Mouse (Mus musculus) small intestine, adult 2 months (tissue): Measurements from ENCODE around the gene Nostrin.

ENCODE experiments used
- CTCF ChIP-seq: fragments of 200-500 bp; IDR thresholded peaks from 2 replicates; pipeline ENCODE4 v1.5.1; 2012; ENCODE audit warnings: low read depth, mild to moderate bottlenecking, control low read depth, inconsistent platforms, low read length, moderate library complexity, mixed read lengths; ENCODE audit not compliant: insufficient replicate concordance, insufficient read length; ENCODE audit errors: extremely low read depth
- POLR2A ChIP-seq: fragments of 200-500 bp; IDR thresholded peaks from 2 replicates; pipeline ENCODE4 v1.6.1; 2012; ENCODE audit warnings: low read depth, mild to moderate bottlenecking, control low read depth, inconsistent platforms, low read length, moderate library complexity

DNA sequence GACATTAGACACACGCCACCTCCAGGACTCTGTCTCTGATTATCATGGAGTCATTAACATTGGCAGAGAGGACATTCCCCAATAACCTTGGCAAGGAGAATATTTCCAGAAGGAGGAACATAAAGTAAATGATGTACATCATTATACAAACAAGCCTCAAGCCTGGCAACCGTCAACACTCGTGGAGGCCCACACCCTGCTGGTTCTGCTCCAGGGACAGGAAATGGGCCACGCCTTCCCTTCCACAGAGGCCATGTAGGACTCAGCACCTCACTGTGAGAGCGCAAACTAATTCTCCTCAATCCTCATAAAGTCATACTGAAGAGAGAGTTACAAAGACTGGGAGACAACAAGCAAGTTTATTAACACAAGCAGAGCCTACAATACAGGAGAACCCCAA lies 58.0 kb downstream of the Nostrin start:
- TF ChIP-seq CTCF (no peak), POLR2A (no peak)
